Mouse (Mus musculus) layer of hippocampus, adult 8-10 months (tissue): Measurements from ENCODE around the gene Tmcc1. TPM values are rescaled to one million over a fixed set of nuclear protein-coding genes. Genes with fewer than 3 reads are reported as not detected.

ENCODE experiments used
- DNase-seq, 2 experiments: peaks; one replicate each; pipeline ENCODE4 v3.0.0; 2022; ENCODE audit warnings: low spot score in 2 of 2
- total RNA-seq, 4 experiments: library from RNA; stranded (reverse); gene quantifications; 2 replicates each; pipeline ENCODE4 v1.2.4; 2022

The Tmcc1 gene
- total RNA-seq, 4 experiments from 2014 or later, result 80.2 to 90.1 (median 85.2) TPM

- no peak for DNase-seq
These were observed 221.1 kb downstream of the Tmcc1 start for GRCm38 (mm10) chr6:115972083-115972764.

- DNase-seq, result no peak
These were observed 221.8 kb downstream of the Tmcc1 start for GRCm38 (mm10) chr6:115971273-115972060.

GRCm38 (mm10) chr6:115969952-115970351 lies 223.3 kb downstream of the Tmcc1 start:
- no peak for DNase-seq

GRCm38 (mm10) chr6:115969103-115969502 lies 224.2 kb downstream of the Tmcc1 start:
- DNase-seq, result no peak

GRCm38 (mm10) chr6:115968700-115969099 lies 224.6 kb downstream of the Tmcc1 start:
- no peak for DNase-seq

Other genes with a start within 250 kb of the Tmcc1 start
- not detected for gene H1foo, start 248.5 kb downstream of the Tmcc1 start, total RNA-seq
- gene Plxnd1, start 198.5 kb downstream of the Tmcc1 start, total RNA-seq, result 10 to 100 TPM; 17.9 to 35.6 (median 31.1) TPM
- gene Washc2, start 14.6 kb upstream of the Tmcc1 start, total RNA-seq, result 100 to 1,000 TPM in 3 of 4 experiments, 10 to 100 TPM in 1; 95.9 to 121 (median 112) TPM
- 10 to 100 TPM in 2 of 4 experiments, 1 to 10 TPM in 2; 6.1 to 10.5 (median 9.0) TPM for gene Zfand4, start 70.7 kb upstream of the Tmcc1 start, total RNA-seq
- 10 to 100 TPM; 51.9 to 59.2 (median 55.7) TPM for gene March8, start 144.5 kb upstream of the Tmcc1 start, total RNA-seq